Mouse (Mus musculus): Measurements from ENCODE around the gene Gjc3. TPM values are rescaled to one million over a fixed set of nuclear protein-coding genes. Genes with fewer than 3 reads are reported as not detected.

The Gjc3 gene
- polyA plus RNA-seq (2015; fragmentation: Nextera tagmentation; extraction: Ambion mirVana), result 2.6 and 2.8 TPM in 2 replicates

GRCm38 (mm10) chr5:137962945-137963344 is at the start of gene Gjc3:
TSS of gene Gjc3 (minus strand) at chr5:137963098.

GRCm38 (mm10) chr5:137981300-137981699 is 18.4 kb upstream of the Gjc3 start, which contains the start of gene Azgp1:
TSS of gene Azgp1 (plus strand) at chr5:137981520.

GRCm38 (mm10) chr5:137921532-137921931 is 41.4 kb downstream of the Gjc3 start, which contains the start of gene Cyp3a13:
TSS of gene Cyp3a13 (minus strand) at chr5:137921619.

Other genes with a start within 250 kb of the Gjc3 start
- 0.17 and 0.22 TPM in 2 replicates for gene Nyap1, start 221.5 kb downstream of the Gjc3 start, polyA plus RNA-seq (2015; fragmentation: Nextera tagmentation; extraction: Ambion mirVana)
- 150 and 163 TPM in 2 replicates for gene Tsc22d4, start 217.4 kb downstream of the Gjc3 start, polyA plus RNA-seq (2015; fragmentation: Nextera tagmentation; extraction: Ambion mirVana)
- 13.6 and 19.4 TPM in 2 replicates for gene Ppp1r35, start 184.2 kb downstream of the Gjc3 start, polyA plus RNA-seq (2015; fragmentation: Nextera tagmentation; extraction: Ambion mirVana)
- 5.2 and 7.2 TPM in 2 replicates for gene Mepce, start 175.4 kb downstream of the Gjc3 start, polyA plus RNA-seq (2015; fragmentation: Nextera tagmentation; extraction: Ambion mirVana)
- 6.5 and 7.4 TPM in 2 replicates for gene Zcwpw1, start 175.3 kb downstream of the Gjc3 start, polyA plus RNA-seq (2015; fragmentation: Nextera tagmentation; extraction: Ambion mirVana)
- 2.2 and 3.2 TPM in 2 replicates for gene Pilra, start 126.8 kb downstream of the Gjc3 start, polyA plus RNA-seq (2015; fragmentation: Nextera tagmentation; extraction: Ambion mirVana)
- 0.94 and 1.7 TPM in 2 replicates for gene Pilrb1, start 105.0 kb downstream of the Gjc3 start, polyA plus RNA-seq (2015; fragmentation: Nextera tagmentation; extraction: Ambion mirVana)
- 4.2 and 4.9 TPM in 2 replicates for gene Pilrb2, start 91.3 kb downstream of the Gjc3 start, polyA plus RNA-seq (2015; fragmentation: Nextera tagmentation; extraction: Ambion mirVana)
- gene Cyp3a13, start 41.5 kb downstream of the Gjc3 start, polyA plus RNA-seq (2015; fragmentation: Nextera tagmentation; extraction: Ambion mirVana), result 0.05 and 0.11 TPM in 2 replicates
- 0.11 and 0.55 TPM in 2 replicates for gene Azgp1, start 18.4 kb upstream of the Gjc3 start, polyA plus RNA-seq (2015; fragmentation: Nextera tagmentation; extraction: Ambion mirVana)
- gene Smok3a, start 58.2 kb upstream of the Gjc3 start, polyA plus RNA-seq (2015; fragmentation: Nextera tagmentation; extraction: Ambion mirVana), result not detected in 2 replicates
- gene Smok3b, start 58.3 kb upstream of the Gjc3 start, polyA plus RNA-seq (2015; fragmentation: Nextera tagmentation; extraction: Ambion mirVana), result not detected in 2 replicates
- not detected in 2 replicates for gene Smok3c, start 90.1 kb upstream of the Gjc3 start, polyA plus RNA-seq (2015; fragmentation: Nextera tagmentation; extraction: Ambion mirVana)
- gene Zkscan1, start 122.0 kb upstream of the Gjc3 start, polyA plus RNA-seq (2015; fragmentation: Nextera tagmentation; extraction: Ambion mirVana), result 5.0 and 5.2 TPM in 2 replicates
- gene Zscan21, start 153.8 kb upstream of the Gjc3 start, polyA plus RNA-seq (2015; fragmentation: Nextera tagmentation; extraction: Ambion mirVana), result 21.8 and 23.8 TPM in 2 replicates
- gene Zfp113, start 192.6 kb upstream of the Gjc3 start, polyA plus RNA-seq (2015; fragmentation: Nextera tagmentation; extraction: Ambion mirVana), result 7.8 and 9.0 TPM in 2 replicates
- 227 and 247 TPM in 2 replicates for gene Cops6, start 198.0 kb upstream of the Gjc3 start, polyA plus RNA-seq (2015; fragmentation: Nextera tagmentation; extraction: Ambion mirVana)
- 9.2 and 9.3 TPM in 2 replicates for gene Ap4m1, start 208.9 kb upstream of the Gjc3 start, polyA plus RNA-seq (2015; fragmentation: Nextera tagmentation; extraction: Ambion mirVana)
- gene Mcm7, start 209.3 kb upstream of the Gjc3 start, polyA plus RNA-seq (2015; fragmentation: Nextera tagmentation; extraction: Ambion mirVana), result 32.0 and 36.3 TPM in 2 replicates
- 33.2 and 37.7 TPM in 2 replicates for gene Taf6, start 224.4 kb upstream of the Gjc3 start, polyA plus RNA-seq (2015; fragmentation: Nextera tagmentation; extraction: Ambion mirVana)
- gene Cnpy4, start 224.4 kb upstream of the Gjc3 start, polyA plus RNA-seq (2015; fragmentation: Nextera tagmentation; extraction: Ambion mirVana), result 17.2 and 20.2 TPM in 2 replicates
- 7.0 and 7.1 TPM in 2 replicates for gene Mblac1, start 231.2 kb upstream of the Gjc3 start, polyA plus RNA-seq (2015; fragmentation: Nextera tagmentation; extraction: Ambion mirVana)

Data from skeletal muscle tissue, postnatal 0 days (tissue).